Mouse (Mus musculus) A20 (cell line): Measurements from ENCODE around the gene Parp11.

Source experiments
- DNase-seq: peaks from one replicate; pipeline ENCODE4 v3.0.0-alpha.2; 2011; ENCODE audit warnings: low read depth, low spot score

The Parp11 gene

DNA sequence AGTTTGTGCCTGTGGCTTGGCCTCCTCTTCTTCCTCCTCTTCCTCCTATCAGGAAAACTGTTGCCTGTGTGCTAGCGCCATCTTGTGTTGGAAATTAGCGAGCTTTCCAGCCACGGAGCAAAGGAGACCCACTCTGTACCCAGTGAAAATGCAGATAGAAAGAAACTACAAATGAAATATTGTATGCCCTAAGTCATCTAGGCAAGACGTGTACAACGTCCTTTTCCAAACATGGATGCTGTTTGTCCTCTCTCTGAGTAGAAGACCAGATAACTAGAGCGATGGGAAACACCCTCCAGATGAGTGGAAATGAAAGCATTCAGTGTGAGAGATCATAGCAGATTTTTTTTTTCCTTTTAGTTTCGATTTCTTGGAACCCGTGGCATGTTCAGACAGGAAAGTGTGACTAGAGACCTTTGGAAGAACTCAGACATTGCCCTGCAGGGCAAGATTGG, at the start of gene Parp11:
TSS of gene Parp11 (plus strand) at position 405 of the 455 bp plus-strand sequence.
- peak; percentile 62 for DNase-seq

GRCm38 (mm10) chr6:127398073-127398472, 48.6 kb upstream of the Parp11 start:
- DNase-seq = peak; percentile 68

DNA sequence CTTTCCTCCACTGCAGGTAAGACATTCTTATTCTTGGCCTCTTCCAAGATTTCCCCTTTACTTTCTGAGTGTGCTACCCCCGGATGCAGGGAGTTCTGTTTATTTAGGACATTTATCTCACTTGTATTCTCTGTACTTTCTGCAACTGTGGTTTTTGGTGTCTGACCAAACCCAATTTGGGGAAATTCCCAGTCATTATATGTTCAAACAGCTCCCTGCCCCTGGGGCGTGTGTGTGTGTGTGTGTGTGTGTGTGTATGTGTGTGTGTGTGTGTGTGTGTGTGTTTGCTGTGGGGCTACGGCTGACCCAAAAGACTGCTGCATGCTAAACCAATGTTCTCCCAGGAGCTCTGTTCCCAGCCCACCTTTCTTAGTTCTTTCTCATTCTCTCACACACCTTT, 45.2 kb upstream of the Parp11 start:
- no peak for DNase-seq

DNA sequence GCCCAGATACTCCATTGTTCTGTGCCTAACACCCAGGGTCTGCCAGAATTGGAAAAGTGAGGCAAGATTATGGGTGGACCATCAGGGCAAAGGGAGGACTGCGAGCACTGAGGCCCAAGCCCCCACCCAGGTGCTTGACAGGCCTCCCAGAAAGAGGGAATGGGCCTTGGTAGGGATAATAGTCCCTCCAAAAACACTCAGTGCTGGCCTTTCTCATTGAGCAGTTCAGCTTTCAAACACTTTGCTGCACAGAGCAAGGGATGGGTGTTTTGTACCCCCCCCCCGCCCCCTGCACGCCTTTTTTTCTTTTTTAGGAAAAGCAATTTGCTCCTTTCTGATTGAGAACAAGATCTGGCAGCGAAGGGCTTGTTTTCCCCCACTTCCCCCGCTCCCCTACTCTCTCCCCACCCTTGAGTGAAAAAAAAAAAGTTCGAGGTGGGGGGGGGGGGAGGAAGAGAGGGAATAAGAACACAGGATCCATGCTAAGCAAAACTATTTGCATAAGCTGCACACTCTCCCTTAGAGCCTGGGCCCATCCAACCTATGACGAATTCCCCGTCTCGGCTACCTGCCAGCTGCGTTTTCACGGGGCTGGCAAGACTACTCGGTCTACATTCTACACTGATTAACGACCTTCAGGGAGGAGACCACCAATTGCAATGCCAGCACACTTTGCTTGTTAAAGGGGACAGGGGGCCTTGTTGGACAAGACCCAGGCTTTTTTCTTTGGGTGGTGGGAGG, 42.4 kb upstream of the Parp11 start:
- DNase-seq = no peak

GRCm38 (mm10) chr6:127405682-127406081, 41.0 kb upstream of the Parp11 start:
- no peak for DNase-seq

DNA sequence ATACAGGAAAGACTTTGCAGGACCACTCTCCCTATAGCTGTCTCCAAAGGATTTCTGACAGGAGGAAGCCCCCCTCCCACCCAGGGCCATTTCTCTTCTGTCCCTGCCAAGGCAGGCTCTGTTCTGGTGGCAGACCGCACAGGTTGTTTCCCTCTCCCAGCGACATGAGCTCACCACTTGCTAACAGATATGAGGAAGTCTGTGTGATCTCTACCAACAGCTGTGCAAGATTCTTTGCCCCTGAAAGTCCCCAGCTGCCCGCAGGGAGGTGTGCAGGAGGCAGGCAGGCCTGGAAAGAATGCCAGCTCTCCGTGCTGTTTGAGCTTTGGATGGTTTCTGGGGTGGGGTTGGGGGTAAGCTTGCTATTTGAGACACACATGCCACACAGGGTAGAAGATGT, 38.9 kb upstream of the Parp11 start:
- DNase-seq = peak; percentile 18

DNA sequence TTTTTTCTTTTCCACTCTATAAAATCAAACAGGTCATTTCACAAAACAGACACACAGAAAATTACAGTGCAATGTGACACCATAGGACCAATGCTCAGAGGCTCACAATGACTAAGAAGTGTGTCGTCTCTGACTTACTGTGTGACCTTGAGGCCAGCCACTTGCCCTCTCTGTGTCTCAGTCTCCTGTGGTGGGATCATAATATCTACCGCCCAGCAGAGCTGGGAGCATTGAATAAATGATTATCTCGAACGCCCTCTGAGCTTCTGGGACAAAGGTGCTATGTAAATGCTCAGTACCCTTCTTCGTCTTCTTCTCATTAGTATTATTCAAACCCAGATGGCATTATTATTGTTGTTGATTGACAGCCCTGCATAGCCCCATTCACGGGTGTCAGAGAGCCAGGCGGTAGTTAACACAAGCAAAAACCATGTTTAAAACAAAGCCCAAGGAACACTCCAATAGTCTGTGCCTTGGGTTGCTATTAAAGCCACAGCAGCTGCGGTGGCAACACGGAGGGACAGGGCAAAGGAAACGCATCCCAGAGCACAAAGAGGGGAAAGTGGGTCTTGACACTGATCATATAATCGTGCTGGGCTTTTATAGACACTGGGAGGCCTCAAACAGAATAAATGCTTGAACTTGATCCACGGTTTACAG, 29.0 kb upstream of the Parp11 start:
- DNase-seq = no peak

DNA sequence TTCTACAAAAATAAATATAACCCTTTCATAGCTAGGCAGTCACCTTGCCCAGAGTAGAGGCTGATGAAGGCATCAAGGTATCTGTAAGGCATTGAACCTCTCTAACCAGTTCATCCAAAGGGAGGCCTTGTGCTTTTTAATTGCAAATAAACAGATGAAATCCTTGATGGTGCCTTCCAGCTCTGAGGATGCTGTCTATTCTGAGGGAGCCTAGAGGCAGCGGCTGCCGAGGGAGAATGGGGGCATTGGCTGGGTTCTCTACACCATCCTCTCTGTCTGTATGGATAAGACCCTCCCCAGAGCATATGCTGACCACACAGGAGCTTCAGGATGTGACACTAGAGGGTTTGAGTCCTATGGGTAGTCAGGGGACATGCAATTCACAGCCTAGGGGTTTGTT, 28.3 kb upstream of the Parp11 start:
- DNase-seq = no peak

DNA sequence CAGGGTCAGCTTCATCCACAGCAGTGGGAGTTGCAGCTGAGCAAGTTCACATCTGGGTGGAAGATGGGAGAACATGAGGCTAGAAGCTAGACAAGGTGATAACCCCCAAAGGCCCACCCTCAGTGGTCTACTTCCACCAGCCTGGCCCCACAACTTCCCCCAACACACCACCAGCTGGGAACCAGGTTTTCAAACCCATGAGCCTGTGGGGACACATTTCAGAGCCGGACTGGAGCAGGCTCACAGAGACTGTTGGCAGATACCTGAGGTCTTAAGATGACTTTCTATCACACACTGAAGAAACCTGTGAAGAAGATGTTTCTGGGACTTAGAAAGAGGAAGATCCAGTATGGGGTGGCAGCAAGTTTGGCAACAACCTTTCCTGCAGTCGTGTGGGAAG, 26.5 kb upstream of the Parp11 start:
- DNase-seq = no peak

DNA sequence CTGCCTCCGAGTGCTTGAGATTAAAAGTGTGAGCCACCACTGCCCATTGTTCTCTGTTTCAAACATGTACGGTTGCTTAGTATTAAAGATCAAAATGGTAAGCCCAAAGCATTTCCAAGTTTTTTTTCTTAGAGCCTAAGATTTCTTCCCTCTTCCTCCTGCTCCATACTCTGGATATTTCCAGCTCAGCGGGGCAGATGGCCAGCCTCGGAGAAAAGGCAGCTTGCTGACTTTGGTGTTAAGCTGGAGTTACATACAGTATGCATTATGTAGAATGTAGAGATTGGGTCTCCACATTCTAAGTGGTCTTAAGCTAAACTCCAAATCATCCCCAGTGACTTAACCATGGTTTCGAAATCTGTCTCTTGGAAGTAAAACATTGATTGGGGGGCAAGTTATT, 21.5 kb upstream of the Parp11 start:
- no peak for DNase-seq

DNA sequence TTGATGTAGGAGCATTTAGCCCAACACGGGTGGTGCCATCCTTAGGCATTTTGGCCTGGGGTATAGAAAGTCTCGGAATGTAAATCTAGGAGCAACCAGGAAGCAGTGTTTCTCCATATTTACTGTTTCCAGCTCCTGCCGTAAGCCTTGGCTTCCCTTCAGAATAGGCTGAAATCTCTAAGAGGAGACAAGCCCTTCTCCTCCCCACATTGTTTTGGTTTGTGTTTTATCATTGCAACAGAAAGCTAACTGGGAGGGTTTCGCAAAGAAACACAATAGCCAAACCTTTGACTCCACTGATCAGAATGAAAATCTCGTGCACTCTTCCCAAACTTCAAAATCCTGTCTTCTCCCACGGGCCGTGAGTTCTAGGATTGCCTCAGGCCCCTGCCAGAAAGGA, 15.9 kb upstream of the Parp11 start:
- no peak for DNase-seq

DNA sequence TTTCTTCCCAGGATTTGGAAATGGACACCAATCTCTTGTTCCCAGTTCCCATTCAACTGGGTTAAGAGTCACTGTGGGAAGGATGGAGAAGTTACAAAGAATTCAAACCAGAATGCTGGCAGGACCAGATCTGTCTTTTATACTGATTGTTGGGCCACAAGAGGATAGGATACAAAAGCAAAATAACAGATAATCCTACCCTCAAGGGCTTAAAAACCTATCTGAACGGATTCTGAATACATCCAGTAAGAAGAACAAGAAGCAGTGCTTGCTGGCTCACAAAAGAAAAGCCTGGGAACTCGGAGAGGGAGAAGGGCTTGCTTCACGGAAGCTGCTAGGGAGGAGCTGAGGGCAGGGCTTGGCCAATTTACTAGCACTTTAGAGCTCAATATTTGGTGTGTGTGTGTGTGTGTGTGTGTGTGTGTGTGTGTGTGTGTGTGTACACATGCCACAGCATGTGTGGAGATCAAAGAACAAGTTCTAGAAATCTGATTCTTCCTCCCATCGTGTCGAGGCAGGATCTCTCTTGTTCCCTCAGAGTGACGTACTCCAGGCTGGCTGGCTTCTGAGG, 15.4 kb upstream of the Parp11 start:
- no peak for DNase-seq

GRCm38 (mm10) chr6:127433886-127434647, 12.6 kb upstream of the Parp11 start:
- no peak for DNase-seq

GRCm38 (mm10) chr6:127434648-127434984, 12.0 kb upstream of the Parp11 start:
- no peak for DNase-seq

GRCm38 (mm10) chr6:127439063-127439462, 7.6 kb upstream of the Parp11 start:
- DNase-seq = no peak

DNA sequence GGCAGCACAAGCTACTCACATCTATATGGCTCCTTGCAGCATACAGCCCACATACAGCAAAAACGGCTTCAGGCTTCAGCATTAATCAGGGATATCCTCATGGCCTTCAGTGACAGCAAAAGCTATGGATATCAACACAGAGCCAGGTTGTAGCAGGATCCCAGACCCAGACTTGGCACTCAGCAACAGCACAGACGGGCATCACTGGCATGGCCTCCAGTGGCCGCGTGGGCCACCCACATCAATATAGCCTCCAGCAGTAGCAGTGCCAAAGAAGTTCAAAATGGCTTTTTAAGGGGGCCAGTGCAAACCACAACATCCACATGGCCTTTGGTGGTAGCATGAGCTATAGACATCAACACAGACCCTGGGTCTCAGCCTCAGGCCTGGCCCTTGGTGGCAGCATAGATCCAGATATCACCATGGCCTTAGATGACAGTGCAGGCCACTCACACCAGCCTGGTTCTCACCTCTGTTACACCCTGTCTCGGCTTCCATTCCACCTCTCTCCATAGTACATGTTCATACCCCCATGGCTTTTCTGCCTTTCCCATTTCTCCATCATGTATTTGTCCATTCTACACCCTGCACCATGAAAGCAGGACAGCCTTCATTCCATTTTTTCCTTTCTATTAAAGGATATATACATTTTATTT, 7.0 kb upstream of the Parp11 start:
- DNase-seq = no peak

DNA sequence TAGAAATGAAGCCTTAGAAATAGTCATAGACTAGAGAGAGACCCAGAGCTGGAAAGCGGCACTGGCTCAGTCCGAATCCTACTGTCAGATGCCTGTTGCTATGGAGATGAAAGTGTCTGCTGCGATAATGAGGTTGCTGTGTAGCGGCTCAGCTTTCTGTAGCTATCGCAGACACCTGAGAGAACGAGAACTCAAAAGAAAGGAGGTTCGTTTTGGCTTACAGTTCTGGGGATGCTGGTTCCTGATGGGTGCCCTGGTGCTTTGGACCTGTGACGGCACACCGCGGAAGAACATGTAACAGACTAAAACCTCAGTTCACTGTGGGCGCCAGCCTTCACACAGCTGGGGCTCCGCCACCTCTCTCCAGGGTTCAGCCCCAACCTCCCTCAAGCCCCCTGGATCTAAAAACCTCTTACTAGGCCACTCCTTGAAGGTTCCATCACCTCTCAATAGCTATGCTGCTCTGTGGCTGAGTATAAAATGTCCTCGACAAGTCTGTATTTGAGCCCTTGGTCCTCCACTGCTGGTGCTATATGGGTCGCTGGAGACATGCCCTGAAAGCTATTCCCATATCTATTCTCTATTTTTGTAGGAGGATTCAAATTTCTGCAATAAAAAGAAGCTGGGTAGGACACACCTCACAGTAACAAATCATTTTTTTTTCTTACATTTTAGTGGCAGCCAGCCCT, 6.1 kb upstream of the Parp11 start:
- no peak for DNase-seq

DNA sequence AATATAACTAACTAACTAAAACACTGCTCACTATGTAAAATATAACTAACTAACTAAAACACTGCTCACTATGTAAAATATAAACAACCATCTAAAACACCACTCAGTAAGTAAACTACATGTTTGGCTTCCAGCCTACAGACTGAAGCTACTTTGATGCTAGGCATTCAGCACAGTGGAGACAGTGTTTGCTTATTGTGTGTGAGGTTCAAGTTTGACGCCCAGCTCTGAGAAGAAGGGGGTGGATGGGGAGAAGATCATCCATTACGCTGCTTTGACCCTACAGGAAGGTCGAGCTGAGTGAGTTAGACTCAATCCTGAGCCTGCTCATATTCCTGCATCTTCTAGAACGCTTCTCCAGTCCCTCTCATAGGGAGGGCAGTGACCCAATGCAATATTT, 4.1 kb upstream of the Parp11 start:
- no peak for DNase-seq

DNA sequence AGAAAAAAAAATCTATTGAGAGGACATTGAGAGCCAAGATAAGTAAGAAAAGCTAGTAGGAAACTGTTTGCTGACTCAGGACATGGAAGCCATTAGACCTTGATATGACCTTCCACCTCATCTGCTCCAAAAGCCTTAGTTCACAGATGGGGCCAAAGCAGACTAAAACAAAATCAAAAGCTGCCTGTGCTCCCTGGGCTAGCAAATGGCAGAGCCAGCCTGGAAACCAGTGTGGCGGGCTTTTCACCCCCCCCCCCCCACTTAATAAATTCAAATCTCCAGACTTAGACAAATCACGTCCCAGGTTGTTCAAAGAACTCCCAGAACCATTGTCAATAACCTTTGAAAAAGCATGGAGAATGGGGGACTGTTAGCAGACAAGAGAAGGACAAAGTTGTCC, 2.7 kb upstream of the Parp11 start:
- no peak for DNase-seq

DNA sequence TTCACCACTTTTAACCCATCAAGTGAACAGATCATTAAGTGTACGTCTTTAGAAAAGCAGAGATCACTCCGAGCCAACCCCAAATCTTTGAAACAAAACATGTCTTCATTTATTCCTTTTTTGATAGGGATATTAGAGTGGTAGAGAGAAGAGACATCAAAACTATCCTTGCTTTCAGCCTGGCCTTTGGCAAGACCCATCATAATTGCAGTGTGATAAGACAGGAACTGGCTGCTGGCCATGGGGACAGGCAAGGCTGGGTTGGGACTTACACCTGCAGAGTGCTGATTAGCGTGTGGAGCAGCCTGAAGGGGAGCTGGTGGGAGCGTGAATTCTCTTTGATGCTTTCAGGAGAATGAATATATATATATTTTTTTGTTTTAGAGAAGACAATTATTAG, 2.2 kb upstream of the Parp11 start:
- DNase-seq = no peak
